ENCODE assay signal across 22 mouse cellular contexts in the genomic region with DNA sequence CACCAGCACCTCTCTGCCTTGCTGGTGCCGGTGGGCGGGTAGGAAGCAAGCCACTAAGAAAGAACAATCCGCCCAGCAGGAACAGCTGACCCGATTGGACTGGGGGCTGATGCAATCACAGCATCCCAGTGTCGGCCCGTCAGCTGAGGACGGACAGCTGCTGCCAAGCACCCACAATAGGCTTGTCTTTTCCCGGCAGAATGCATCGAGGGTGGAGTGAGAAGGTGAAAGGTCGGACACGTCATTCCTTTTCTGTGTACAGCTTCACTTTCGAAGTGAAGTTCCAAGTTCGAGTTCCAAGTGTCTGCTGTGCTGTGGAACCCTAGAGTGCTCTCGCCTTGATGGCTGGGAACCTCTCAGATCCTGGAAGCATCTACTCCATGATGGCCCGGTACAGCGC. TPM values are rescaled to one million over a fixed set of nuclear protein-coding genes. Genes with fewer than 3 reads are reported as not detected.
DNase-seq lines count a peak whose midpoint lies in the region; ATAC-seq and TF ChIP-seq lines count a peak whose summit lies in the region.
"Had no signal": no experiment of that assay in that cellular context is flagged by ENCODE, and none has a peak within 500 bp of the region (broad histone marks: within the 10 kb centered on the region; RNA-seq: fewer than 3 reads in every experiment).

No protein-coding gene starts in this region.

- intact Hi-C loops in left cerebral cortex, adult 2 months (cut with DNase I): no loop called here
- intact Hi-C loops in left cerebral cortex, postnatal 4 days (cut with DNase I): no loop called here

- peak overlapping the region; percentile 61 for H3K27ac ChIP-seq in left cerebral cortex, adult 2 months
- H3K27ac ChIP-seq in heart, embryonic 11.5 days (ENCODE audit: low read depth, low read length): no peak overlapping the region
- no peak overlapping the region for H3K27ac ChIP-seq in forebrain, embryonic 12.5 days
- H3K27ac ChIP-seq: embryonic facial prominence, embryonic 15.5 days; hindbrain, embryonic 15.5 days; kidney, embryonic 15.5 days; limb, embryonic 12.5 days; liver, embryonic 15.5 days; midbrain, embryonic 13.5 days; neural tube, embryonic 13.5 days had no signal

- H3K9ac ChIP-seq in heart, embryonic 11.5 days (ENCODE audit: low read depth, low read length): no peak overlapping the region
- no peak overlapping the region for H3K9ac ChIP-seq in forebrain, embryonic 12.5 days
- H3K9ac ChIP-seq: embryonic facial prominence, embryonic 15.5 days; forebrain, postnatal 0 days; hindbrain, embryonic 15.5 days; kidney, embryonic 15.5 days; limb, embryonic 12.5 days; liver, embryonic 15.5 days; midbrain, embryonic 13.5 days; neural tube, embryonic 13.5 days had no signal

- H3K9me3 ChIP-seq in heart, embryonic 11.5 days (replicated peaks; ENCODE audit: control insufficient read depth, low read length): no peaks in the 10 kb centered on the region
- H3K9me3 ChIP-seq in forebrain, embryonic 12.5 days: no peaks in the 10 kb centered on the region
- H3K9me3 ChIP-seq: embryonic facial prominence, embryonic 15.5 days; hindbrain, embryonic 15.5 days; kidney, embryonic 15.5 days; limb, embryonic 12.5 days; liver, embryonic 15.5 days; midbrain, embryonic 13.5 days; neural tube, embryonic 13.5 days had no signal

- no peaks in the 10 kb centered on the region for H3K27me3 ChIP-seq in heart, embryonic 11.5 days (ENCODE audit: control insufficient read depth, insufficient read depth, low read length)
- no peaks in the 10 kb centered on the region for H3K27me3 ChIP-seq in forebrain, embryonic 12.5 days
- H3K27me3 ChIP-seq: embryonic facial prominence, embryonic 15.5 days; hindbrain, embryonic 15.5 days; kidney, embryonic 15.5 days; limb, embryonic 12.5 days; liver, embryonic 15.5 days; midbrain, embryonic 13.5 days; neural tube, embryonic 13.5 days had no signal

- peaks cover 29% of the 10 kb centered on the region for H3K36me3 ChIP-seq in heart, embryonic 11.5 days (ENCODE audit: control insufficient read depth, insufficient read depth, low read length)
- H3K36me3 ChIP-seq in forebrain, embryonic 12.5 days (replicated peaks): peaks cover 67% of the 10 kb centered on the region

- no peak overlapping the region for H3K4me3 ChIP-seq in left cerebral cortex, adult 2 months
- no peak overlapping the region for H3K4me3 ChIP-seq in heart, embryonic 11.5 days (ENCODE audit: low read depth, low read length)
- H3K4me3 ChIP-seq in forebrain, embryonic 12.5 days (replicated peaks): no peak overlapping the region
- H3K4me3 ChIP-seq: embryonic facial prominence, embryonic 15.5 days; gastrocnemius, adult 2 months; hindbrain, embryonic 15.5 days; kidney, embryonic 15.5 days; limb, embryonic 12.5 days; liver, embryonic 15.5 days; midbrain, embryonic 13.5 days; neural tube, embryonic 13.5 days had no signal

- DNase-seq in cerebellum, adult 9-10 months: peak; percentile 52
- DNase-seq in cerebellum, postnatal 25 days: no peak
- DNase-seq in left cerebral cortex, adult 2 months (ENCODE audit: extremely low spot score in 1 of 2, low spot score in 2 of 2): no peak
- DNase-seq in left cerebral cortex, postnatal 4 days: no peak
- DNase-seq in brain, adult 2 months (ENCODE audit: low read depth, low spot score): peak; percentile 89
- DNase-seq in lung, postnatal 4 days: peak; percentile 23 to 74
- DNase-seq: adrenal gland, postnatal 36 days; forebrain, postnatal 0 days; gastrocnemius, adult 2 months; heart, postnatal 4 days; kidney, postnatal 4 days; thymus, postnatal 36 days had no signal

- H3K4me2 ChIP-seq in heart, embryonic 11.5 days: no peak overlapping the region
- no peak overlapping the region for H3K4me2 ChIP-seq in forebrain, embryonic 12.5 days
- H3K4me2 ChIP-seq: embryonic facial prominence, embryonic 15.5 days; hindbrain, embryonic 15.5 days; kidney, embryonic 15.5 days; limb, embryonic 12.5 days; liver, embryonic 15.5 days; midbrain, embryonic 13.5 days; neural tube, embryonic 13.5 days had no signal

- no peak for ATAC-seq in heart, embryonic 11.5 days (replicated peaks; ENCODE audit: insufficient number of reproducible peaks, low FRiP score, low TSS enrichment)
- no peak for ATAC-seq in forebrain, embryonic 12.5 days (ENCODE audit: low FRiP score)
- ATAC-seq: forebrain, postnatal 0 days; intestine, embryonic 16.5 days; midbrain, embryonic 13.5 days had no signal

- no peak for TF ChIP-seq CTCF in left cerebral cortex, adult 2 months (IDR thresholded peaks at IDR 0.05)

- 90% methylated on average over 16 of the region's 16 CpGs for WGBS in heart, embryonic 11.5 days (ENCODE audit: insufficient replicate concordance)
- WGBS in forebrain, embryonic 12.5 days: 88% methylated on average over 16 of the region's 16 CpGs

- H3K4me1 ChIP-seq in heart, embryonic 11.5 days (ENCODE audit: control insufficient read depth, insufficient read depth, low read length): no peaks in the 10 kb centered on the region
- peaks cover 17% of the 10 kb centered on the region for H3K4me1 ChIP-seq in forebrain, embryonic 12.5 days

RNA-seq across cellular contexts. Expression of a gene that starts 3.1 kb away (rescaled TPM):
- total RNA-seq in left cerebral cortex, adult 2 months (2021): 10 to 100 TPM; 46.0 to 47.4 TPM
- 10 to 100 TPM; 36.7 to 38.7 TPM for total RNA-seq in left cerebral cortex, postnatal 4 days (2021)
- polyA plus RNA-seq in heart, embryonic 11.5 days (2014; fragmentation: Nextera tagmentation; extraction: Ambion mirVana): 5.2 and 6.9 TPM in 2 replicates
- polyA plus RNA-seq in forebrain, embryonic 12.5 days (2016; fragmentation: Nextera tagmentation; extraction: Ambion mirVana): 8.5 TPM in 2 replicates

RNA-seq across cellular contexts. Expression of a gene that starts 42.0 kb away (rescaled TPM):
- total RNA-seq in left cerebral cortex, adult 2 months (2021): 10 to 100 TPM; 39.6 to 41.0 TPM
- 10 to 100 TPM; 88.8 to 91.8 TPM for total RNA-seq in left cerebral cortex, postnatal 4 days (2021)
- 30.7 and 30.8 TPM in 2 replicates for polyA plus RNA-seq in heart, embryonic 11.5 days (2014; fragmentation: Nextera tagmentation; extraction: Ambion mirVana)
- polyA plus RNA-seq in forebrain, embryonic 12.5 days (2016; fragmentation: Nextera tagmentation; extraction: Ambion mirVana): 58.5 and 58.6 TPM in 2 replicates

Comparison
In these comparisons a context has a peak if more than half of its experiments do, and no peak if none do; other contexts are left out.
1. DNase-seq: peak in cerebellum, adult 9-10 months (single experiment), brain, adult 2 months (single experiment) and lung, postnatal 4 days (2 of 2); none in cerebellum, postnatal 25 days (0 of 2), left cerebral cortex, adult 2 months (0 of 2) and left cerebral cortex, postnatal 4 days (single experiment).